Mouse (Mus musculus): ENCODE measurements around the gene Gpr68.

The Gpr68 gene

GRCm38 (mm10) chr12:100924646-100925339, 16.8 kb upstream of the Gpr68 start:
- no peak for DNase-seq (ENCODE audit: low read depth, low spot score)

GRCm38 (mm10) chr12:100910731-100911130, 2.7 kb upstream of the Gpr68 start:
- DNase-seq (ENCODE audit: low read depth, low spot score), result no peak

GRCm38 (mm10) chr12:100909765-100910164, 1.8 kb upstream of the Gpr68 start:
- DNase-seq (ENCODE audit: low read depth, low spot score), result no peak

GRCm38 (mm10) chr12:100908298-100909034, 468 bp upstream of the Gpr68 start:
- no peak for DNase-seq (ENCODE audit: low read depth, low spot score)

- DNase-seq (ENCODE audit: low read depth, low spot score), result peak; percentile 65
Observed at GRCm38 (mm10) chr12:100906861-100907260, 1.1 kb downstream of the Gpr68 start.

- DNase-seq (ENCODE audit: low read depth, low spot score), result peak; percentile 97
Observed at GRCm38 (mm10) chr12:100903761-100904160, 4.2 kb downstream of the Gpr68 start.

GRCm38 (mm10) chr12:100901386-100901785, 6.6 kb downstream of the Gpr68 start:
- DNase-seq (ENCODE audit: low read depth, low spot score), result peak; percentile 84

- peak; percentile 82 for DNase-seq (ENCODE audit: low read depth, low spot score)
Observed at GRCm38 (mm10) chr12:100900901-100901300, 7.1 kb downstream of the Gpr68 start.

- DNase-seq (ENCODE audit: low read depth, low spot score), result peak; percentile 62
Observed at GRCm38 (mm10) chr12:100899111-100899640, 8.8 kb downstream of the Gpr68 start.

- peak; percentile 63 for DNase-seq (ENCODE audit: low read depth, low spot score)
Observed at GRCm38 (mm10) chr12:100897736-100898650, 10.0 kb downstream of the Gpr68 start.

- no peak for DNase-seq (ENCODE audit: low read depth, low spot score)
Observed at GRCm38 (mm10) chr12:100896661-100897060, 11.3 kb downstream of the Gpr68 start.

- DNase-seq (ENCODE audit: low read depth, low spot score), result peak; percentile 93
Observed at GRCm38 (mm10) chr12:100895504-100895903, 12.5 kb downstream of the Gpr68 start.

- peak; percentile 82 for DNase-seq (ENCODE audit: low read depth, low spot score)
Observed at GRCm38 (mm10) chr12:100890548-100890947, 17.4 kb downstream of the Gpr68 start.

GRCm38 (mm10) chr12:100887801-100888258, 20.2 kb downstream of the Gpr68 start:
- peak; percentile 72 for DNase-seq (ENCODE audit: low read depth, low spot score)

GRCm38 (mm10) chr12:100886877-100887276, 21.1 kb downstream of the Gpr68 start:
- DNase-seq (ENCODE audit: low read depth, low spot score), result no peak

- DNase-seq (ENCODE audit: low read depth, low spot score), result no peak
Observed at GRCm38 (mm10) chr12:100885585-100885984, 22.4 kb downstream of the Gpr68 start.

- DNase-seq (ENCODE audit: low read depth, low spot score), result peak; percentile 88
Observed at GRCm38 (mm10) chr12:100883168-100883567, 24.8 kb downstream of the Gpr68 start.

- DNase-seq (ENCODE audit: low read depth, low spot score), result no peak
Observed at GRCm38 (mm10) chr12:100878556-100878955, 29.4 kb downstream of the Gpr68 start.

GRCm38 (mm10) chr12:100877936-100878335, 30.1 kb downstream of the Gpr68 start:
- DNase-seq (ENCODE audit: low read depth, low spot score), result no peak

GRCm38 (mm10) chr12:100875960-100876359, 32.0 kb downstream of the Gpr68 start:
- no peak for DNase-seq (ENCODE audit: low read depth, low spot score)

GRCm38 (mm10) chr12:100875553-100875952, 32.4 kb downstream of the Gpr68 start:
- DNase-seq (ENCODE audit: low read depth, low spot score), result no peak

Measured in CD4-positive helper T cell, adult 2 months (primary cell).